Mouse (Mus musculus) layer of hippocampus, postnatal 25 days (tissue): ENCODE data around the gene Gm49388. TPM values are rescaled to one million over a fixed set of nuclear protein-coding genes. Genes with fewer than 3 reads are reported as not detected.
A peak's percentile ranks its signal among the peaks of the same experiment; 100 is the strongest.
"Not testable (repeated sequence)": the region's sequence is repeated elsewhere in the genome, so short reads cannot be mapped to it uniquely, and the experiment has no call there.

Experiments
- DNase-seq, 2 experiments: peaks; one replicate each; pipeline ENCODE4 v3.0.0; 2022; ENCODE audit warnings: mixed read lengths in 2 of 2, low spot score in 1 of 2; ENCODE audit errors: extremely low spot score in 1 of 2
- total RNA-seq, 2 experiments: library from RNA; stranded (reverse); gene quantifications; 2 replicates each; pipeline ENCODE4 v1.2.3; 2021

Gene Gm49388
- total RNA-seq, 2 experiments from 2014 or later: 3.7 to 5.7 TPM

GRCm38 (mm10) chr7:127767671-127768345 is 17.6 kb upstream of the Gm49388 start:
- DNase-seq: no peak

GRCm38 (mm10) chr7:127768346-127768996 is 16.9 kb upstream of the Gm49388 start:
- DNase-seq: no peak

GRCm38 (mm10) chr7:127768997-127769593 is 16.3 kb upstream of the Gm49388 start:
- peak; percentile 81 to 95 for DNase-seq

GRCm38 (mm10) chr7:127769651-127770038 is 15.8 kb upstream of the Gm49388 start, which contains the start of gene Orai3:
Gene Orai3 (plus strand): TSS chr7:127769815.
- DNase-seq: peak; percentile 74 to 80

- no peak for DNase-seq
These were observed 15.1 kb upstream of the Gm49388 start for GRCm38 (mm10) chr7:127770039-127770905.

- DNase-seq: peak in 1 of 2 experiments; percentile 26
These were observed 14.1 kb upstream of the Gm49388 start for GRCm38 (mm10) chr7:127771262-127771661.

GRCm38 (mm10) chr7:127772080-127772479 is 13.3 kb upstream of the Gm49388 start:
- DNase-seq: no peak

- DNase-seq: no peak
These were observed 12.9 kb upstream of the Gm49388 start for GRCm38 (mm10) chr7:127772557-127772956.

- DNase-seq: peak in 1 of 2 experiments; percentile 60
These were observed 11.6 kb upstream of the Gm49388 start for GRCm38 (mm10) chr7:127773664-127774384.

- not testable (repeated sequence) for DNase-seq
These were observed 9.6 kb upstream of the Gm49388 start for GRCm38 (mm10) chr7:127775837-127776236.

GRCm38 (mm10) chr7:127776426-127776825 is 9.0 kb upstream of the Gm49388 start, which contains the start of gene Setd1a:
Gene Setd1a (plus strand): TSS chr7:127776670.
- DNase-seq: peak; percentile 72 to 89

GRCm38 (mm10) chr7:127776878-127777473 is 8.4 kb upstream of the Gm49388 start:
- DNase-seq: peak; percentile 90 to 96

- peak in 1 of 2 experiments; percentile 41 for DNase-seq
These were observed 7.7 kb upstream of the Gm49388 start for GRCm38 (mm10) chr7:127777474-127778266.

- DNase-seq: no peak
These were observed 7.1 kb upstream of the Gm49388 start for GRCm38 (mm10) chr7:127778350-127778749.

GRCm38 (mm10) chr7:127797076-127797845 is 11.9 kb downstream of the Gm49388 start:
- no peak for DNase-seq

- DNase-seq: no peak
These were observed 13.2 kb downstream of the Gm49388 start for GRCm38 (mm10) chr7:127798591-127798990.

GRCm38 (mm10) chr7:127799211-127799610 is 13.8 kb downstream of the Gm49388 start:
- no peak for DNase-seq

- no peak for DNase-seq
These were observed 14.3 kb downstream of the Gm49388 start for GRCm38 (mm10) chr7:127799738-127800137.
